Mouse (Mus musculus): ENCODE data around the gene Ankrd27.

The Ankrd27 gene

GRCm38 (mm10) chr7:35584068-35584785, 1.8 kb upstream of the Ankrd27 start:
- DNase-seq (ENCODE audit: low spot score in 2 of 2) = no peak

DNA sequence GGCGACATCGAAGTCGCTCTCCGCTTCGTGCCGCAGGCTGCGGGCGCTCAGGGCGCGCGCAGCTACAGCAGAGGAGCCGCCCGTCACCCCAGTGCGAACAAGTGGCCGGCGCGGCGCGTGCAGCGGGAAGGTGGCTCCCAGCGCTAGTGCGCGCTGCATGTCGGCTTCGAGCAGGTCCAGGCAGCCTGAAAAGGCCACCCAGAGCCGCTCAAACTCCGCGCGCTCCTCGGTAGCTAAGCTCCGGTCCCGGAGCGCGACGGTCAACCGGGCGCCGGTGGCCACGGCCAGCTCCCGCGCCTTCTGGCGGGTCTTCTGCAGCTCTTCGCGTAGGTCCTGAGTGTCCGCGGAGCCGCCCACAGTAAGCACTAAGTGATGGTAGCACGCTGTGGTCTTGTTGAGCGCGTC, 1.3 kb upstream of the Ankrd27 start:
- DNase-seq (ENCODE audit: low spot score in 2 of 2) = peak; percentile 7 to 19

DNA sequence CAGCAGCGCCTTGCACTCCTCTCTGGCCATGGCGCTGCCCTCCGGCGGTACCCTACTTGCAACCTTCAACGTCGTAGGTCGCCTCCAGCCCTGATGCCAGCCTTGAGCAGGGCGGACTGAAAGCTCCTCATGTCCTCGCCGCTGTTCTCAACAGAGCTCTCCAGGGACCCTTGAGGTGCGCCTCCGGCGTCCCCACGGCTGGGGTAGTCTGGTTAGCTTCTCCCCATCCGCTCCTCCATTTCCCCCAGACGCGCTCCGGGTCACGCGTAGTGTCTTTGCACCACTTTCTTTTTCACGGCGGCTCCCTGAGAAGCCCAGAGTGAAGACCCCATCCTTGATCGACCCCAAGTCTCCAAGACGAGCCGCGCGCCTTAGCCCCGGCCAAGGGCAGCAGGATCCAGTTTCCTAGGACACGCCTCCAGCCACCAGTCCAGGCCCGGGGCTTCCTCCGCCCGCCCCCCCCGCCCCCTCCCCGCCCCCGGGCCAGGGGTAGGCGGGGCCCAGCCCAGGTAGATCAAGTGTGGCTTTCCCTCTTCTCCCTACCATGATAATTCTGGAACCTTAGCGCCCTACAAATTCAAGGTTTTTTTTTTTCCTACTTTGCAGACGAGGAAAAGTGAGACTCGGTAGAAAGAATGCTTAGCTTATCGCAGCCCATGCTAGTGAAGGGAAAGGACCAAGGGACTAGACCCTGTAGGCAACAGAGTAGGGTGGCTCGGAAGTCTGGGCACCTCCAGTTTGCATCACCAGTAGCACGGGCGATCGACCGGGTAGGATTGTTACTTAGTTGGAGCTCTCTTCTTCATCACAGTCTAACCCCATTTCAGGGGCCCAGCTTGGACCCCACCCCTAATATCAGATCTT, 621 bp upstream of the Ankrd27 start, which contains the start of gene Rgs9bp:
Gene Rgs9bp, minus strand, starts transcription at position 392 of the 864 bp plus-strand sequence.
- DNase-seq (ENCODE audit: low spot score in 2 of 2) = peak in 1 of 2 experiments; percentile 16

DNA sequence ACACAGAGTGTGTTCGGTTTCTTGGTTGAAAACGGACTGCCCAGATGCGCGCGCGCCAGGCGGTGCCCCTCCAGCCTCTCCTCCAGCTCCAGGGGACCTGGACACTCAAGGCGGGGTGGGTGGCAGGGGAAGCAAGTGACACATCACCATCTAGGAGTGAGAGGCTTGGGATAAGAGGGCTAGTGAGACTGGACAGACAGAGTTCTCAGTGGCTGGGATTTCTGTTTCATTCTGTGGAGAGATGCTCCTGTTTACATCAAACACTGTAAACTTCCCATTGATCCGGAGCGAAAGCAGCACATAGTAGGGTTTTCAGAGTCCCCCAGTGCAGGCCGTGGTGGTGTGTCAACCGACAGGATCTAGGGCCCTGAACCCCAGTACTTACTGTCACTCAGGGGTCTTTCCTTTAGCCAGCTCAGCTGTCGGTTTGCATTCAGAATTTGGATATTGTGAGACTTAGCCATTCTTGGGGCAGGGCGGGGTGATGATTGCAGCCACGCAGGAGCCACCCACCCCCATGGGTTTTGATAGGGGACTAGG, 932 bp downstream of the Ankrd27 start:
- DNase-seq (ENCODE audit: low spot score in 2 of 2) = no peak

DNA sequence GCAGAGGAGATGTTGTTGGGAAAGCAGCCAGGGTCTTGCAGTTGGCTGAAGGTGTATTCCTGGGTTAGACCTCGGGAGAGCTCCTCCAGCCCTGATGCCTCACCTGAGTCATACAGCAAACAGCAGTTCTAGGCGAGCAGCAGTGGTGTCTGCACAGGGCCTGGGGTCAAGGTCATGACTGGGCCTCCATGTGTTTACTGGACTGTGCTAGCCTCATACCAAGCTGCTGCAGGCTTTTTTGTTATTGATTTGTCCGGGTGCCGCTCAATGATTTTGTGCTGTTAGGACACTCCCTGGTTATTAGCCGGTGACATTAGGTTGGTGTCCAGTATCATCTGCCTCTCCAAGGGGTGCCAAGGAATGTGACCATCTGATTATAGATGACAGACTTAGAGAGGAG, 1.7 kb downstream of the Ankrd27 start:
- no peak for DNase-seq (ENCODE audit: low spot score in 2 of 2)

DNA sequence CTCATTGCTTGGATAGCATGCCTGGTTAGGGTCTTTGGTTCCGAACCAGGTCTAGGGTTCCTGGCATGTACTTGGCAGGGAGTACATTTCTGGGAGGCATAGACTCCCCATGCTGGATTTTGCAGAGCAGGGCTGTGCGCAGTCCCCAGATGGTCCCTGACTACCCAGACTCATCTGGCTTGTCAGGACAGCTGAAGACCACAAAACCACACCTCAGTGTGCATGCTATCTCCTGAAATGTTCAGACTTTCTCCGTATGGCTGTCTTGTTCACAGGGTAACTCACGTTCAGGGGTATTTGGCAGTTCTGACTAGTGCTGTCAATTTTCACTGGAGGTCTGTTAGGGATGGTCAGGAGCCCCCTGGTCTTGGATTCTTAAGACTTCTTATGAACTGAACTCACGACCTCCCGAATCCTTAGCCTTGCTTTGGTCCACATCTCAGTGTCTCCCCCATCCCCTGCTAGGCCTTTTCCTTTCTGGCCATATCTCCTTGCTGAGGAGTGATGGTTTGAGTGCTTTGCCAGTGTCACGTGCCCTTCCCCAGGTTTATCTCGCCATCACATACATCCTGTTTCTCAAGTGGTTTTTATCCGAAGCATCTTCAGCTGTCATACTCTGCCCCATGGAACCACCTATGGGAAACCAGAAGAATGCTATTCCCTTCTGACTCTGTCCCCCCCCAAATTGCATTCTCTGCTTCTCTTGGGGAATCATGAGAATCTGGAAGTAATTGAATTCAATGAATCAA, 2.8 kb downstream of the Ankrd27 start:
- no peak for DNase-seq (ENCODE audit: low spot score in 2 of 2)

- DNase-seq (ENCODE audit: low spot score in 2 of 2) = no peak
Measured at GRCm38 (mm10) chr7:35589485-35589884, 3.4 kb downstream of the Ankrd27 start.

- no peak for DNase-seq (ENCODE audit: low spot score in 2 of 2)
Measured at GRCm38 (mm10) chr7:35590731-35591191, 4.7 kb downstream of the Ankrd27 start.

- no peak for DNase-seq (ENCODE audit: low spot score in 2 of 2)
Measured at GRCm38 (mm10) chr7:35594311-35594710, 8.3 kb downstream of the Ankrd27 start.

DNA sequence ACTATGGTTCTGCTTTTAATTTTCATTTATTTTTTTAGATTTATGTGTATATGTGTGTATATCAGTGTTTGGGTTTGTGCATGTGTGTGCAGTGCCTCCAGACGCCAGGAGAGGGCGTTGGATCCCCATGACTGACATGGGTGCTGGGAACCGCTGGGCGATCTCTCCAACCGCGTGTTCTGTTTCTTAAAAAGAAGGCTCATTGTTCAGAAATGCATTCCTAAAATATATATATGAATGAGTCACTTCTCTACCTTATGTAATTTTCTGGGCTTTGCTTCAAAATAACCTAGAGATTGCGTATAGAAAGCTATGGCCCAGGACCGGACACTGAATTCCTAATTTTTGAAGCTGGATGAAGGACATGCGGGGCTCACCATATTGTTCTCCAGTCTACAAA, 13.4 kb downstream of the Ankrd27 start:
- no peak for DNase-seq (ENCODE audit: low spot score in 2 of 2)

- DNase-seq (ENCODE audit: low spot score in 2 of 2) = no peak
Measured at GRCm38 (mm10) chr7:35600031-35600430, 14.0 kb downstream of the Ankrd27 start.

- DNase-seq (ENCODE audit: low spot score in 2 of 2) = no peak
Measured at GRCm38 (mm10) chr7:35601106-35601505, 15.1 kb downstream of the Ankrd27 start.

DNA sequence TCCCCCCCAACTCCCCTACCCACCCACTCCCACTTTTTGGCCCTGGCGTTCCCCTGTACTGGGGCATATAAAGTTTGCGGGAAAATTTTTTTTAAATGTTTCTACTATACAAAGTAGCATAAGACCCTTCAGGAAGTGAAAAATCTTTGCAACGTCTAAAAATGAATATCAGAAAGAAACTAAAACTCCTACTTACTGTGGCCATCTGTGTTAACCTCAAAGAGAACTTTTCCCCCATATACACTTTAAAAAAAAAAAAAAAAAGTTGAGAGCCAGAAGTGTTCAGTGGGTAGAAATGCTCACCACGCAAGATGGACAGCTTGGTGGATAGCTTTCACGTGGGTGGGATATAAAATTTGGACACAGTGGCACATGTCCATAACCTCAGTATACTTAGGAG, 16.7 kb downstream of the Ankrd27 start:
- DNase-seq (ENCODE audit: low spot score in 2 of 2) = no peak

DNA sequence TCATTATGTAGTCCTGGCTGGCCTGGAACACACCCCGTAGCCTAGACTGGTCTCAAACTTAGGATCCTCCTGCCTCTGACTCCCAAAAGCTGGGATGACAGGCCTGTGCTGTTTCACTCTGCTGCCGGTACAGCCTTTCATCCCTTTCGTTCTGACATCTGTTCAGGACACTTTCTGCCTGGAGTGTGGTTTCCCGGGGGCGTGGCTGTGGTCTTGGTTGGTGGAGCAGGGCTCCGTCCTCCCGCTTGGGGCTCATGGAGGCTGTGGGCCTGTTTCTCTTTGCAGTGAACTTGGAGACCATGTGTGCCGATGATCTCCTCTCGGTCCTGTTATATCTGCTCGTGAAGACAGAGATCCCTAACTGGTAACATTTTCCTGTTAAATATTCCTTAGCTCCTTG, 20.8 kb downstream of the Ankrd27 start:
- DNase-seq (ENCODE audit: low spot score in 2 of 2) = no peak

DNA sequence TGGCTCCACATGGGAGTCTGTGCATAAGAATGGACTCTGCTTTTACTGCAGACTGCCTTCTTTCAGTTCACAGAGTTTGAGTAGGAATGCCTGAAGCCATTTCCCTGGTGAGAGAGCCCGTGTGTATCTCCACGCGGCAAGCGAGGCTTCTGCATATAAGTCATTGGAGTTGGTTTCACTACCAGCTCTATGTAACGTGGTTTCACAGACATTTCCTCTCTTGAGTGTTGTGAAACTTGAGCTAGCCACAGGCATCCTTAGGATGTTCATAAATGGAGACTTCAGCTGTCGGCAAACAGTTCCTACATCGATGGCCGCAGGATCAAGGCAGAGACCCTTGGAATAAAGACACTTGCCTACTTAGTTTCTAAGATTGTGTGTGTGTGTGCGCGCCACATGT, 23.2 kb downstream of the Ankrd27 start:
- DNase-seq (ENCODE audit: low spot score in 2 of 2) = no peak

- DNase-seq (ENCODE audit: low spot score in 2 of 2) = no peak
Measured at GRCm38 (mm10) chr7:35617513-35617912, 31.5 kb downstream of the Ankrd27 start.

- no peak for DNase-seq (ENCODE audit: low spot score in 2 of 2)
Measured at GRCm38 (mm10) chr7:35622626-35623025, 36.6 kb downstream of the Ankrd27 start.

GRCm38 (mm10) chr7:35626038-35626437, 40.0 kb downstream of the Ankrd27 start:
- DNase-seq (ENCODE audit: low spot score in 2 of 2) = no peak

DNA sequence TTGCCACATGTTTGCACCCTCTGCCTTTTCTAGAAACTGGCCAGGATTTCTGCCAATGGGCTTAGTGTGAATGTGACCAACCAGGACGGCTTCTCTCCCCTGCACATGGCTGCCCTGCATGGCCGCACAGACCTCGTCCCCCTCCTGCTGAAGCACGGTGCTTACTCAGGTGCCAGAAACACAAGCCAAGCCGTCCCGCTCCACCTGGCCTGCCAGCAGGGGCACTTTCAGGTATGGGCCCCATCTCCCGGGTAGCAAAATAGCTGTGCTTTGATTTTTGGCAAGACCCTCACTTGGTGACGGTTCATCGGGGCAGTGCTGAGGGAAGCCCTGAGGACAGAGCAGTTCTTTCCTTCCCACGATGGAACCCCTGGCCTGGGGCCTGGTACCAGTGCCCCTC, 41.3 kb downstream of the Ankrd27 start:
- no peak for DNase-seq (ENCODE audit: low spot score in 2 of 2)

- DNase-seq (ENCODE audit: low spot score in 2 of 2) = peak; percentile 13 to 45
Measured at GRCm38 (mm10) chr7:35628496-35628895, 42.5 kb downstream of the Ankrd27 start.

GRCm38 (mm10) chr7:35636229-35636628, 50.2 kb downstream of the Ankrd27 start:
- peak in 1 of 2 experiments; percentile 15 for DNase-seq (ENCODE audit: low spot score in 2 of 2)

DNA sequence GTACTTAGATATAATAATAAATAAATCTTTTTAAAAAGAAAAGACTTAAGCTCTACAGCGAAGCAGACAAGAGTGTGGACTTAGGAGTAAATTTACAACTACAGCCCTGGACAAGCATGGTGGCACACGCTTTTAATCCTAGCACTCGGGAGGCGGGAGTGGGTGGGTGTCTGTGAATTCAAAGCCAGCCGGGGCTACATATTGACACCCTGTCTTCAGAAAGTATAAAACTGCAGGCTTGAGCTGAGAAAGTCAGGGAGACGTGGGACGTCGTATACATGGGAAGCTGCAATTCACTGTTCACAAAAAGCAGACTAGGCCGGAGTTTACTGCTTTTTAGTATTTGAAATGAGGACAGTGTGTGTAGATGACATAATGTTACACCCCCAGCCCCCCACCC, 50.8 kb downstream of the Ankrd27 start:
- DNase-seq (ENCODE audit: low spot score in 2 of 2) = no peak
